Mouse (Mus musculus): ENCODE measurements at regions not wholly inside any gene's neighbourhood (a gene's known extent, or its start where the extent isn't known, plus 50 kb on each side); places are given as distances from the start of the nearest gene placed in this dataset.
"Not testable (repeated sequence)": the region's sequence is repeated elsewhere in the genome, so short reads cannot be mapped to it uniquely, and the experiment has no call there.

DNA sequence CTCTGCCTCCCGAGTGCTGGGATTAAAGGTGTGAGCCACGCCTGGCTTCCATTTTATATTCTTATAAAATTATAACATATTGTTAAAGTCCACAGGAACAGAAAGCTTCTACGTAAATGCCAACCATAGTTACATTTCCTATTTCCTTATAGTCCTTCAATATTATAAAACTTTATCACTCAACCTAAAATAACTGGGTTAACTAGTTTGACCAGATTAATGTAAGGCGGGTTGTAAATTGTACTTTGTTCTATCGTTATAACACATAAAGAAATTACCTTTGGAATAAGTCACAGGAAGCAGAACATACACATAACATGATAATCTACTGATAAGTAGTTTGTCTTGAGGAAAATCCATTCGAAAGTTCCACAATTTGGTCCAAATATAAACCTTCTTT is 251.6 kb downstream of the Nfkbiz start:
- no peak for DNase-seq (ENCODE audit: extremely low spot score, low read depth, low spot score)

DNA sequence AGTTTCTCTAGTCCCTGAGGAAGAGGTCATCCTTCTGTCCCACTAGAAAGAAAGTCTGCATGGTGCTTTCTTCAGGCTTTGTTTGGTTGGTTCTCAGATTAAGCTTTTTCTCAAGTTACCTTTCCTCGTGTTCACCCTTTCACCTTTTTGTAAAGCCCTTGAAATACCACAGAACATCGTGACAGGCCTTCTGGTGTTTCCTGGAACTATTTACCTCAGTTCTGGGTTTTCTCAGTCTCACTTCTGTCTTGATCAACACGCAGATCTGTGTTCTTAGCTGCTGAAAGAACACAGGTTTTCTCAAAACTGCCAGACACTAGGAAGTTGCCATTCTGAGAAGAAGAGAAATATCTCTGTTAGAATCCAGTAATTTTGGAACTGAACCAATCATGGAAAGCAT is 255.8 kb downstream of the Nfkbiz start:
- DNase-seq (ENCODE audit: extremely low spot score, low read depth, low spot score), result no peak

DNA sequence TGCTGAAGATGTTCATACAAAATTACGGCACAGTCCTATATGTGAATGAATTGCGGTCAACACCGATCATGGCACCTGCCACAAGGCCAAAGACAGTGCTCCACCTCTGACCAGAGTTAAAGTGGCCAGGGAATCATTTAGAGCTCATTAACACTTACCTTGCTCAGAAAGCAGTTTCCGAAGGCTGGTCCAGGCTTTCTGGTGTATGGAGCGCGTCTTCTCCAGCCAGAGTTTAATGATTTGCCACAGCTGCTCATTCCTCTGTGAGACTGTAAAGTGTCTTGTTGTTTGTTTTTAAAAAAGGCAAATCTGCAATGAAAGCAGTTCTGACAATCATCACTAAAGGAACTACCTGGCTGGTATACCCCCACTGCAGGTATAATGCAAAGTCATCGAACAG is 256.7 kb downstream of the Nfkbiz start:
- no peak for DNase-seq (ENCODE audit: extremely low spot score, low read depth, low spot score)

DNA sequence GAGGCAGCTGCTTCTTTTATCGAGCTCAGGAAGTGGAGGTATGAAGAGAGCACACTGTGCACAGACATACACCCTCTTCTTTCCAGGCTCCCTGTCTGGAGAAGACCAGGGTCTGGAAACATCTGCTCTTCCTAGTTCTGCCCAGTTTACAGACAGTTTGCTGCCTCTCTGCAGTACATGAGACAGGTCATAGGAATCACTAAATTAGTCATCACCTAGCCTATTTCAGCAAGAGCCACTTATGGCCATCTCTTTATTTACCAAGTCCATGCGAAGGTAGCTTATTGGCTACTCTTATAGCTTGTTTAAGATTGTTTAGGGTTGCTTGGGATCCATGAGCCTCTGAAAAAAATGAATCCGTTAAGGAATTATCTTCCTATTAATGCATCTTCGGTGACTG is 257.9 kb downstream of the Nfkbiz start:
- no peak for DNase-seq (ENCODE audit: extremely low spot score, low read depth, low spot score)

DNA sequence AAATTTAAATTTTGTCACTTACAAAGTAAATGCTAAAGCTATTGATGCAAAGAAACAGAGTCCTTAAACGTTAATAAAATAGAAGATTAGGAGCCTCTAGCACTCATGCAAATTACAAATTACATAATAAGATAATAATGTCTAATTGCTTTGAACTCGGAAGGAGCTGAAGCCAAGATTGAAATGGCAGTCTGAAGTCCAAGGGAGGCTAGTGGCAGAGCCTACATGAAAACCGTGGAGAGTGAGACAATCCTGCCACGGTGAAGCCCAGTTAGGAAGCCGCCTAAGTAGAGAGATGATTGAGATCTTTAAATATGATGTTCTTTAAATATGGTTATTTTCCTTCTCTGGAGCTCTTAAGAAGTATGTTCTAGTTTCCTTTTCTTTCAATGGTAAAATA is 260.0 kb downstream of the Nfkbiz start:
- no peak for DNase-seq (ENCODE audit: extremely low spot score, low read depth, low spot score)

DNA sequence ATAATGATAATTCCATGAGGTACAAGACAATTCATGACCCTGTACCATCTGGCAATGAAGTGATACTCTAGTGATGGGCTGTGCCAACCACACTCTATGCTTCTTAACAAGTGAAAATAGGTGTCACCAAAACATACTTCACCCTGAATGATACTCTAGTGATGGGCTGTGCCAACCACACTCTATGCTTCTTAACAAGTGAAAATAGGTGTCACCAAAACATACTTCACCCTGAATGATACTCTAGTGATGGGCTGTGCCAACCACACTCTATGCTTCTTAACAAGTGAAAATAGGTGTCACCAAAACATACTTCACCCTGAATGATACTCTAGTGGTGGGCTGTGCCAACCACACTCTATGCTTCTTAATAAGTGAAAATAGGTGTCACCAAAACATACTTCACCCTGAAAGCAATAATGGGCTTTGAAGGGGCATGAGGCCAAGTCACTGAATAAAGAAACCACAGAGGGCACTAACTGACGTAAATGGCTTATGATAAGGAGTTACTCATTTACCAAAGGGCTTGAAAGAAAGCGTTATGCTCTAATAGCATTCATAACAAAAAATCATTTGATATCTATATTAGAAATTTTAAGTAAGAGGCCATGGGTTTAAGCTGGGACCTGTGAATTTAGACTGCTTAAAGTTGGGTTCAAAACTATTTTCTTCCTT is 263.0 kb downstream of the Nfkbiz start:
- DNase-seq (ENCODE audit: extremely low spot score, low read depth, low spot score), result not testable (repeated sequence)

DNA sequence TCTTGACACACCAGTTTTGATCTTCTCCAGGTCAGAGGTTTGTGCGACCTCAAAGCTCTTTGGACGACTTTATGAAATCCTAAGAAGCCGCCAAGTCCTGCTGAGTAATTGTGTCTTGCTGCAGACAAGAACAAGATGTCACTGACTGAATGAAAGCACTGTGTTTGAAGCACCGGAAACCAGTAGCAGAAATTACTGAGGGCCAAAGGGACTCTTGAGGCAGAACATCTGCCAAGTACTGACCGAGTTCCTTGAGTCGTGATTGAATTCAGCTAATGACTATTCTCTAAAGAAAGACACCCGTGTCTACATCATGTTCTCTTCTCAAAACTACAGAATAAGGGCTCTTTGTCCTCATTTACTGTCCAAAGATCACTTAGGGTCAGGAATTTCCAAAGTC is 267.6 kb downstream of the Nfkbiz start:
- no peak for DNase-seq (ENCODE audit: extremely low spot score, low read depth, low spot score)

DNA sequence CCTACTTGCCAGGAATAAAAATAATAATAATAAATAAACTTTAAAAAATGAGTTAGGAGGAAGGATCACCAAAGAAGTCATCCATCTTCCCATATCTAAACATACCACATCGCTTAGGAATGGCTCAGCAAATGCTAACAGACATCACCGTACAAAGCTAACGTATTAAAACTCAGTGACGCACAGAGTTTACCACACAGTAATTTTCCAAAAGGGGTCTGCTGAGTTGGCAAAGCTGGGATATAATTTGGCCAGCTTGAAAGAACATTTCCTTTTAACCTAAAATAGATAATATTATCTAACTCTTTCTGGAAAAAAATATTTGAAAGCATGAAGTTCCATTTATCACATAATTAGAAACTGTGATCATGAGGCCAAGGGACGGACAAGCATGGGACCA is 268.6 kb downstream of the Nfkbiz start:
- no peak for DNase-seq (ENCODE audit: extremely low spot score, low read depth, low spot score)

DNA sequence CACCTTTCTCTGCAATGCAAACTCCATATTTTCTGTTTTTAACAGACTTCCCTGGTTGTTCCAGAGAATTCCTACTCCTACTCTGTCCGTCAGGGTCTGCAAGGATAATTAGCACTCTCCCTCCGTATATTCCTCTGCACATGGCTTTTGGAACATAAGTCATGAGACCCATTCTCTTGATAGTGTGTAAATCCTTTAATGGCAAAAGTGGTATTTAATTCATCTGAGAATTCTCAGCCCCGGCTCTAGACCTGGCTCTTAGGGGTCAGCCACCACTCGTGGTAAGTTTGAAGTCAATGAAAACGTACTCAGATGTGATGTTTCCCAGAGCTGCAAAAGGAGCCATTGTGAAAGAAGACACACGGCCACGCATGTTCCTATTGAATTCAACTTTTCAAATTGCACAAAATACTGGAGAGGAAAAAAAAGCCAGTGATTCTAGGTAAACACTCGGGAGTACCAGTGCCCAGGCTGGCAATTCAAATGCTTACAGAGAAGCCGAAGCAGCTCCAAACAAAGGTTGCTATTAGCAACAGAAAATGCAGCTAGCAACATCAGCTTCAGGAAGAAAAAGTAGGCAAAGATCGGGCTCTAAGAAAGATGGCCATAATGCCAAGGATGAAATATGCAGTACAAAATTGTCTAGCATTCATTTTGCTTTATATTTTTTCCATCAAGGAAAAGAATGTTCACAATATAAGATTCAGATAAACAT is 258.2 kb upstream of the Zpld1 start:
- no peak for DNase-seq (ENCODE audit: extremely low spot score, low read depth, low spot score)

DNA sequence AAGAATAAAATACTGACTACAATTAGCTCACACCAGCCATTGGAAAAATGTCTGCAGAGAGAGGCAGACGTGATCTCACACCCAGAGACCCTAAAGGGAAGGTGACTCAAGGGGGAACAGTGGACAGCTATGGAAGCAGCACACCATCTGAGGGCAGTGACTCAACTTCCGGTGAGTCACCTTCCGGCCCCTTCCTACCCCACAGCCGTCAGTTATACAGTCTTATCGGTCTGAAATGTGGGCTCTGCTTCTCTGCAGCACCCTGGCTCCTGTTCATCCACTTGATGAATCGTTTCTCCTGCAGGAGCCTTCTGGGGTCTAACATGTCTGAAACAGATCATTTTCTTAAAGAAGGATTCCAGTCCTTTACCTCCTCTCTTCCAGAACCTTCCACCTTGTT is 257.4 kb upstream of the Zpld1 start:
- DNase-seq (ENCODE audit: extremely low spot score, low read depth, low spot score), result no peak

DNA sequence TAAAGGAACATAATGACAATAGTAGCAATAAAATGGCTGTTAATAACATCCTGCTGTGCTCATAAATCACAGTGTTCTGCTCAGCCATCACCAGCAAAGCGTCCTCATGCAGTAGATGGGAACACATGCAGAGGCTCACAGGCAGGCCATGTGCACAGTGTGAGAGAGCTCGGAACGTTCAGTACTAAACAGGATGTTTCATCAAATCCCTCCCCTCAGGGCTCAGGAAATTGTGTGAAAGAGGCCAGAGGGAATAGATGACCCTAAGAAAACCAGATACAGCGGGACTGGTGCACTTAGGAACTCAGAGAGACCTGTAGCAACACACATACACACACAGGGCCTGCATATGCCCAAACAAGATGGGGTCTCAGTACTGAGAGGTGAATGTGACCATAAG is 256.1 kb upstream of the Zpld1 start:
- no peak for DNase-seq (ENCODE audit: extremely low spot score, low read depth, low spot score)

DNA sequence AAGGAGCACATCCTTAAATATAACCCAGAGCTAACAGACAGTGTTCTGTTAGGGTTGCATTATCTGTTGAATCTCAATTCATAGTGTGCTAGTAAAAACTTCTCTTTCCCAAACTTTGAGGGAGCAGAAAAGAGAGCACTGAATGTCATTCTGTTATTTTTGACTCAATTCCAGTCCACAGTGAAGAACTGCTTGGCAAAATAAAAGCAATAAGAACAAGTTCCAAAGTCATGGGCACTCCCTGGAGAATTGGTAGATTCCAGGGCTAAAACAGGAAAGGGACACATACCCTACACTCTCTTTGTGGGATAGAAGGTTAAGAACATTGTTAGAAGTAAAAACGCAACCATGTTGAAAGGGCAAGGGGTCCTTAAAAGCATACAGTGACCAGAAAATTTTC is 253.6 kb upstream of the Zpld1 start:
- DNase-seq (ENCODE audit: extremely low spot score, low read depth, low spot score), result no peak

DNA sequence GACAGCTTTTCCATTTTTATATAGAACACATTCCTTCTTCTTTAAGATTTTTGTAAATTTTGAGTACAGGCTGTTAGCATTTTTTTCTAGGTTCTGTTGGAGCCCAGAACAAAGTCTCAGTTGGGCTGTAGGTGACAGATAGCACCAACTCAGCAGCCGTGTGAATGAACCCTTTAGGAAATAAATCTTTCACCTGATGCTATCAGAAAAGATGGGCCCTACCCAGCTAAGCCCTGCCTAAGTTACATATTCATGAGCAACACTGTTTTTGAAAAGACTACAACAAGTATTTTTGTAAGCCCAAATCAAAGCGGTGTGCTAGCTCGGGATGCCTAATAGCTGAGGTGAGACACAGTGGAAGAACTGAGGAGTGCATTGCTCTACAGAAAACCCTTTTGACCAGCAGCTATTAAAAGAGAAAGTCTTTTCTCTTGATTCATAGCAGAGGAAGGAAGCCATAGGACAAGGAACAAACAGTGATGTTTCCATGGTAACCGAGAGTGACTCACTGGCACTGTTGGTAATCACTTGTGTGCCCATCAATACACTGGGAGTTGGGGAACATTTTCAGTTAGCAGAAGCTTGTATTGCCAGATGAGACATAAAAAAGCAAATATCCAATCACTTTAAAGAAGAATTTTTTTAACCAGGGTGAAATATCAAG is 253.0 kb upstream of the Zpld1 start:
- DNase-seq (ENCODE audit: extremely low spot score, low read depth, low spot score), result no peak

DNA sequence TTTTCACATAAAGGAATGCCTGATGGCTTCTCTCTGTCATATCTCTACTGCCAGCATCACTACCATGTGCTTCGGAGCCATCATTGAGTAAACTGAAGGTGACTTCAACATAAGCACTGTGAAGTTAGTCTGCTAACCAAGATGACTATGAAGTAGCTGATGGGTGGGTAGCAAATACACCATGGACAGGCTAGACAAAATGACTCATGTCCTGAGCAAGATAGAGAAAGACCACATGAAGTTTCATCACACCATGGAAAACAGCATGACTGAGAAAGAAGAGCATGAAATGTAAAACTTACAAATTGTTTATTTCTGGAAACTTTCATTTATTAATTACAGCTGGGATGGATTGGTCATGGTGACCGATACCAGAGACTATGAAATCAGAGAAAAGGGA is 249.3 kb upstream of the Zpld1 start:
- no peak for DNase-seq (ENCODE audit: extremely low spot score, low read depth, low spot score)

DNA sequence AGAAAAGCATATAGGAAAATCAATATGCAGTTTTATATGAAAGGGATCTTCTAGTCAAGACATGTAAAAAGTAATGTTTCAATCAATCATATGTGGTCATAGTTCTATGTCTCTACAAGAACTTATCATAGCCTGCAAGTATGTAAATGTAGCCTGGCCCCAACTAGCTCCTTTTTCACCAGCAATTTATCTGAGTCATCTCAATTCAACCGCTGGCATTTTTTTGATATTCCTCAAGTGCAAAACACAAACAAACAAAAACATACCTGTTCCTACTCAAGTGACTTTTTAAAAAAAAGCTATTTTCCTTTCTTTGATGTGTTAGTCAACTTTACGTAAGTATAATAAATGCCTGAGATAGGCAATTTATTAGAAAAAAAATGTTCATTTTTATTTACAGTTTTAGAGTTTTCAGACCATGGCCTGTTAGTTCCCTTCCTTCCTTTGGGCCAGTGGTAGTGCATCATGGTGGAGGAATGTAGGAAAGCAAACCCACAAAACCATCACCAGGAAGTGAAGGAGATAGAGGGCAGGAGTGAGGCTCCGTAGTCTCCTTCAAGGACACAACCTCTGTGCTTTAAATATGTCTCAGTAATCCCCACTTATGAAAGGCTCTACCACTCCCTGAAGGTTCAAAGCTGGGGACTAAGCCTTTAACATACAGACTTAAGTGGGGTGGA is 242.7 kb upstream of the Zpld1 start:
- DNase-seq (ENCODE audit: extremely low spot score, low read depth, low spot score), result no peak

DNA sequence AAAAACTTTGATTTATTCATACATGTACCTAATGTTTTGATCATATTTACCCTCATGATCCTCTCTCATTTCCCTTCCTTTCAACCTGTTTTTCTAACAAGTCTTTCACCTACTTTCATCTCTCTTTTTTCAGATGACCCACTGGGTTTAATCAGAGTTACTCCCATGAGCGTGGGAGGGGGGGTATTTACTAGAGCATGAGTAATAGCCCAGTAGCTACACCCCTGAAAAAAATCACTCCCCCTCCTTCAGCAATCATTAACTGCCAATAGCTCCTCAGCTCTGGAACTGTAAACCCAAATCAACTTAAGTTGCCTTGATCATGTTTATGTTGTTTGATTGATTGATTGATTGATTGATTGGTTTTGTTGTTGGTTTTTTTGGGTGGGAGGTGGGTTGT is 241.4 kb upstream of the Zpld1 start:
- DNase-seq (ENCODE audit: extremely low spot score, low read depth, low spot score), result no peak

DNA sequence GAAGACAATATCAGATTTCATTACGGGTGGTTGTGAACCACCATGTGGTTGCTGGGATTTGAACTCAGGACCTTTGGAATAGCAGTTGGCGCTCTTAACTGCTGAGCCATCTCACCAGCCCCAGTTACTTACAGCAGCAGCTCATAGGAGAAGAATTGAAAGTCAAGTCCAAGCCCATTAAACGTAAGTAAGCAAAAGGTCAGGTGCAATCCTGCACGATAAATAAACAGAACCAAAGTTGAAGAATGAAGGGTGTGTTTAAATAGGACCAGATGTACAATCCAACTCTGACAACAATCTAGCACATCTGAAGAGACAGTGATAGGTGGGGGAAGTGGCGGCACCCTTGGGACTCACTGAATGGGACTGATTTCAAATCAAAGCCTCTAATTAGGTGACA is 239.8 kb upstream of the Zpld1 start:
- DNase-seq (ENCODE audit: extremely low spot score, low read depth, low spot score), result no peak

DNA sequence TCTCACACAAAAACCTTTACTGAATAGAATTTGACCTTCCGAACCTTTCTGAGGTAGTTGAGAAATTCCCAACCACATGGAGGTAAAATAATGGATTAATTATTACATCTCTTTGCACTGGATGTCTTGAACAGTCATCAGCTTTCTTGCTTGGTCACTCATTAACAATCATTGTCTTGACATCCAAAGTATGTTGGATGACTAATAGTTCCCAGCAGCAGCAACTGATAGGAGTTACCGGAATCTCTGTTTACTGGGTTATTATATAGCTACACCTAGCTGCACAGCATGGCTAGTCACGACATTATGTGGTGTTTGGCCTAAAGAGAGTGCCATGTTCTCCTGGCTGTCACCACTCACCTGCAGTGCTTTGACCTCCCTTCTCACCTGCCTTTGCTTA is 234.9 kb upstream of the Zpld1 start:
- no peak for DNase-seq (ENCODE audit: extremely low spot score, low read depth, low spot score)

DNA sequence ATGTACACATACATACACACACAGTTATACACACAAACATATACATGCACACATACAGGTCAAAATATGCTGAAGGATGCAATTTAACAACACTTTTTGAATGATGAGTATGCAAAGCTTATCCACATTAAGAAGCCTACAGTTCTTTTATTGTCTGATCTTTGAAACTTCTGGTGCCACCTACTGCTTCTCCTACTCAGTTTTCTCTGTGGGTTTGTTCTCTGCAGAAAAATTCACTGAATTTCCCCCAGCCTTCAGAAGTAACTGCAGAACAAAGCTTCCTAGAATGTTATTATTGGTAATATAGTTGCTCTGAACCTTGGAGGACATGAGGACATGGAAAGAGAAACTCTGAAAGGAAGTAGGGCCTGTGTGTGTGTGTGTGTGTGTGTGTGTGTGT is 233.1 kb upstream of the Zpld1 start:
- no peak for DNase-seq (ENCODE audit: extremely low spot score, low read depth, low spot score)

DNA sequence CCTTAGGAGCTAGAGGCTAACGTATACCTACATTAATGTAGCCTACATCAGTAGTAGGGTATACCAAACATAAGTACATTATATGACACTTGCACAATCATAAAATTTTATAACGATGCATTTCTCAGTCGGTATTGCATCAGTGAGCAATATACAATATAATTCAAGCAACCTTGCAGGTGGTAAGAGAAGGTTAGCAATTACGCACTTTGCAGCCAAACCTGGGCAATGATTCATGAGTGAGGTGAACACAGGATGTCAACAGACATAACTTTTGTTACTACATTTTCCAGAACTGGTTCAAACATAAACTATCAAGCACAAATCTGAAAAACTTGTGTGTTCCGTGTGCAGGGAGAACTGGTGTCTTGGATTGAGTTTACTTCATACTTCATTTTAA is 229.9 kb upstream of the Zpld1 start:
- no peak for DNase-seq (ENCODE audit: extremely low spot score, low read depth, low spot score)

DNA sequence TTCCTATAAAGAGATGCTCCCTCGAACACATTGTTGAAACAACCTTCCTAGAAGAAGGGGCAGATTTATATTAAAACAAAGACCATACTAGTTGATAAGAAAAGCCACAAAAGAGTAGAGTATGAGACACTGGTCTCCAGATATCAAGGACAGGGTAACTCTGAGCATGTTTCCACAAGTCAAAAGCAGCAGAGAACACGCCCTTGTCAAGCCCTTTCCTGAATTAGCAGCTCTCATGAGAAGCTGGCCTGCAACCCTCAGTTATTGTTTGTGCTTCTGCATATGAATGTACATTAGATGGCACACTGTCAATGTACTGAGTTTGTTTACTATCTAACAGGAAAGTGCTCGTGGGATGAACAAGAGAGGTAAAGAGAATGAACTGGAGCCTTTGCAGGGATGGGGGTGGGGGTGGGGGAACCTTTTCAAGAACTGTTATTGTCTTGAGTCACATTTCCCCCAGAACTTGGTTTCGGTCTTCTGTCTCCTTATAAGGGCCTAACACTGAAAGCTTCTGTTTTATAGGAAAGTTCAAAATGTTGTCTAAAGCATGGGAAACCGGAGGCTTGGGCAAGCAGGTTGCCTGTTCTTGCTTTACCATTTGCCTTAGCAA is 228.6 kb upstream of the Zpld1 start:
- DNase-seq (ENCODE audit: extremely low spot score, low read depth, low spot score), result no peak

DNA sequence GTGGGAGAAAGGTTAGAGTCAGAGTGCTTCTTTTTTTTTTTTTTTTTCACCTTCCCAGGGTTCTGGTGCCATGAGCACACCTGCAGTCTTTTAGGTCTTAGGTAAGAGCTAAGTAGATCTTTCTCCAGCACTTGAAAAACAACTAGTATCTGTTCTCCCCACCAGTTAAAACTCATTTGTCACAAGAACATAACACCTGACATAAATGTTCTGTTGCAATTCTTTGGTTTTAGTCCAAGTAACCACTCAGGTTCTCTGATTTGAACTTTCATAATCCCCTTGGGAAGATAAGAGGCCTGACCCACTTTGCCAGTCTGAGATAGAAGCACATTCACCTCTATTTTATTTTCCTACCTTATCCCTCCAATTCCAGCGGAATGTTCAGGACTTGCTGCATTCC is 225.5 kb upstream of the Zpld1 start:
- no peak for DNase-seq (ENCODE audit: extremely low spot score, low read depth, low spot score)
